Mouse (Mus musculus): ENCODE results near the gene Basp1. TPM values are rescaled to one million over a fixed set of nuclear protein-coding genes. Genes with fewer than 3 reads are reported as not detected.

The Basp1 gene
- total and polyA plus RNA-seq, 3 experiments, result 0.04 to 2.5 (median 1.6) TPM

GRCm38 (mm10) chr15:25446155-25446487 lies 32.6 kb upstream of the Basp1 start:
- H3K9ac ChIP-seq (ENCODE audit: insufficient read depth, low read depth), result no peak overlapping the region

GRCm38 (mm10) chr15:25445361-25446154 lies 32.0 kb upstream of the Basp1 start:
- TF ChIP-seq TBP (conservative IDR thresholded peaks at IDR 0.05; ENCODE audit: low read depth, low read length) (no peak), RAD21 (IDR thresholded peaks at IDR 0.05; ENCODE audit: low read depth, low read length) (no peak), SIN3A (IDR thresholded peaks at IDR 0.05; ENCODE audit: low read length) (no peak), USF1 (IDR thresholded peaks at IDR 0.05; ENCODE audit: low read depth, low read length) (no peak), ETS1 (conservative IDR thresholded peaks at IDR 0.05; ENCODE audit: low read depth, low read length) (no peak), ZMIZ1 (IDR thresholded peaks at IDR 0.05; ENCODE audit: low read depth, low read length) (no peak), CTCF (conservative IDR thresholded peaks at IDR 0.05 in 1 of 2, IDR thresholded peaks at IDR 0.05 in 1 of 2; ENCODE audit: low read depth in 2 of 2, low read length in 2 of 2) (no peak), MAX (IDR thresholded peaks at IDR 0.05; ENCODE audit: low read length) (no peak), KAT2A (IDR thresholded peaks at IDR 0.05; ENCODE audit: insufficient replicate concordance, low read length) (no peak), CHD1 (IDR thresholded peaks at IDR 0.05; ENCODE audit: low read depth, low read length) (no peak), JUND (conservative IDR thresholded peaks at IDR 0.05; ENCODE audit: low read depth, low read length) (no peak), PAX5 (IDR thresholded peaks at IDR 0.05; ENCODE audit: low read length) (no peak), HCFC1 (IDR thresholded peaks at IDR 0.05; ENCODE audit: low read depth, low read length) (no peak), RCOR1 (conservative IDR thresholded peaks at IDR 0.05; ENCODE audit: low read depth, low read length) (no peak)
- no peak for DNase-seq (ENCODE audit: extremely low read depth)
- H3K27me3 ChIP-seq (replicated peaks), result no peaks in the 10 kb centered on the region
- in situ Hi-C loops (cut with MboI; ENCODE audit: low pct_ligation_motif_present, low pct_unique_long_range_greater_than_20kb, low sequenced_read_pairs), result loop anchor here (25.0 kb wide), 1 partner anchor 167 kb away; the partner anchor contains the start of gene Myo10
- H3K4me2 ChIP-seq (ENCODE audit: insufficient read depth, low read depth, poor library complexity, severe bottlenecking), result no peak overlapping the region
- dilution Hi-C loops (cut with MboI; ENCODE audit: extremely low pct_ligation_motif_present, extremely low pct_unique_long_range_greater_than_20kb, low sequenced_read_pairs), result no loop called here
- H3K79me2 ChIP-seq (replicated peaks; ENCODE audit: control insufficient read depth, extremely low read depth, insufficient read depth, poor library complexity, severe bottlenecking), result no peaks in the 10 kb centered on the region
- no peak overlapping the region for H3K27ac ChIP-seq (ENCODE audit: insufficient read depth, low read depth)
- no peak overlapping the region for H3K4me3 ChIP-seq (replicated peaks in 1 of 3; ENCODE audit: low read depth in 2 of 3, low read length in 2 of 3, poor library complexity in 1 of 3)
- H3K9me3 ChIP-seq (replicated peaks; ENCODE audit: low read length), result no peaks in the 10 kb centered on the region
- no peak overlapping the region for H3K9ac ChIP-seq (ENCODE audit: insufficient read depth, low read depth)
- H3K36me3 ChIP-seq (replicated peaks in 1 of 2; ENCODE audit: control insufficient read depth in 1 of 2, insufficient read depth in 1 of 2, low read length in 1 of 2), result no peaks in the 10 kb centered on the region
- peaks cover 0 to 15% of the 10 kb centered on the region in 2 experiments; a peak in 2 of 4 replicates for H3K4me1 ChIP-seq (ENCODE audit: control insufficient read depth in 1 of 2, insufficient read depth in 2 of 2)

More at GRCm38 (mm10) chr15:25446155-25446487, 32.6 kb upstream of the Basp1 start:
- Histone ChIP-seq H3K79me2 (replicated peaks; ENCODE audit: control insufficient read depth, extremely low read depth, insufficient read depth, poor library complexity, severe bottlenecking) (no peaks in the 10 kb centered on the region), H3K9me3 (replicated peaks; ENCODE audit: low read length) (no peaks in the 10 kb centered on the region), H3K4me2 (ENCODE audit: insufficient read depth, low read depth, poor library complexity, severe bottlenecking) (no peak overlapping the region), H3K4me1 (ENCODE audit: control insufficient read depth in 1 of 2, insufficient read depth in 2 of 2) (peaks cover 0 to 11% of the 10 kb centered on the region in 2 experiments; a peak in 2 of 4 replicates), H3K27ac (ENCODE audit: insufficient read depth, low read depth) (no peak overlapping the region), H3K36me3 (replicated peaks in 1 of 2; ENCODE audit: control insufficient read depth in 1 of 2, insufficient read depth in 1 of 2, low read length in 1 of 2) (no peaks in the 10 kb centered on the region), H3K27me3 (replicated peaks) (no peaks in the 10 kb centered on the region), H3K4me3 (replicated peaks in 1 of 3; ENCODE audit: low read depth in 2 of 3, low read length in 2 of 3, poor library complexity in 1 of 3) (no peak overlapping the region)
- dilution Hi-C loops (cut with MboI; ENCODE audit: extremely low pct_ligation_motif_present, extremely low pct_unique_long_range_greater_than_20kb, low sequenced_read_pairs), result no loop called here
- no peak for TF ChIP-seq ZKSCAN1 (IDR thresholded peaks at IDR 0.05; ENCODE audit: borderline replicate concordance, low read depth, low read length)
- TF ChIP-seq ETS1 (conservative IDR thresholded peaks at IDR 0.05; ENCODE audit: low read depth, low read length), result no peak
- no peak for TF ChIP-seq HCFC1 (IDR thresholded peaks at IDR 0.05; ENCODE audit: low read depth, low read length)
- TF ChIP-seq CTCF (conservative IDR thresholded peaks at IDR 0.05 in 1 of 2, IDR thresholded peaks at IDR 0.05 in 1 of 2; ENCODE audit: low read depth in 2 of 2, low read length in 2 of 2), result no peak
- no peak for TF ChIP-seq ZNF384 (IDR thresholded peaks at IDR 0.05; ENCODE audit: low read depth, low read length)
- no peak for TF ChIP-seq KAT2A (IDR thresholded peaks at IDR 0.05; ENCODE audit: insufficient replicate concordance, low read length)
- no peak for TF ChIP-seq NELFE (IDR thresholded peaks at IDR 0.05; ENCODE audit: low read depth, low read length)
- no peak for TF ChIP-seq MYC (IDR thresholded peaks at IDR 0.05; ENCODE audit: low read depth, low read length)
- no peak for TF ChIP-seq UBTF (IDR thresholded peaks at IDR 0.05; ENCODE audit: low read depth, low read length)
- TF ChIP-seq BHLHE40 (IDR thresholded peaks at IDR 0.05; ENCODE audit: low read depth, low read length), result no peak
- TF ChIP-seq USF2 (conservative IDR thresholded peaks at IDR 0.05; ENCODE audit: low read depth, low read length), result no peak
- no peak for TF ChIP-seq ZMIZ1 (IDR thresholded peaks at IDR 0.05; ENCODE audit: low read depth, low read length)
- TF ChIP-seq NRF1 (IDR thresholded peaks at IDR 0.05; ENCODE audit: low read depth, low read length), result no peak
- TF ChIP-seq RCOR1 (conservative IDR thresholded peaks at IDR 0.05; ENCODE audit: low read depth, low read length), result no peak
- in situ Hi-C loops (cut with MboI; ENCODE audit: low pct_ligation_motif_present, low pct_unique_long_range_greater_than_20kb, low sequenced_read_pairs), result loop anchor here (25.0 kb wide), 1 partner anchor 166 kb away; the partner anchor contains the start of gene Myo10
- DNase-seq (ENCODE audit: extremely low read depth), result no peak

All from CH12.LX (cell line).